Mouse (Mus musculus): ENCODE measurements around the gene Spata5.

DNA sequence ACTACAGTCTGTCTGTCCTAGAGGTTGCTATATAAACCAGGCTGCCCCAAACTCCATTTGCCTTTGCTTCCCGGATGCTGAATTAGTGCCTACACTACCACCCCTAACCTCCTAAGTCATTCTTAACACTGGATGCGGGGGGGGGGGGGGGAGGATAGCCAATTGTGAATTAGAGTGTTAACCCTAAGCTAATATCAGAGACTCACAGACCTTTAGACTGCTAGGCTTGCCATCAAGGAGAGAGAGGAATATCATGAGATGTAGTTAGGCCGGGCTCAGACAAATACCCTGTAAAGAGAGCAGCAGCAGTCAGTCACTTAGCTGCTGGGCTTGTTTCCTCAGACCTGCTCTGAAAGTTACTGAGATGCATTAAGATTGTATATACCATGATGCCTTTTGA lies 132.5 kb downstream of the Spata5 start:
- TF ChIP-seq CTCF (IDR thresholded peaks at IDR 0.05; ENCODE audit: borderline replicate concordance, insufficient read depth, low read length), result no peak
- no peak for TF ChIP-seq POLR2A (IDR thresholded peaks at IDR 0.05; ENCODE audit: low read depth, low read length)
